Mouse (Mus musculus) lung, embryonic 16.5 days (tissue): Measurements from ENCODE around the gene Hist1h2be. TPM values are rescaled to one million over a fixed set of nuclear protein-coding genes. Genes with fewer than 3 reads are reported as not detected.
"Not testable (repeated sequence)": the region's sequence is repeated elsewhere in the genome, so short reads cannot be mapped to it uniquely, and the experiment has no call there.

Experiments
- ATAC-seq: fragments of 200-750 bp; cut with Nextera tagmentation; 2 replicates; pipeline ENCODE4 v1.8.0; 2017; ENCODE audit warnings: low read depth, mild to moderate bottlenecking, moderate library complexity
- H3K27ac ChIP-seq: fragments of 300-500 bp; sonication (generic); 2 replicates; pipeline ENCODE4 v1.5.1; 2014; ENCODE audit warnings: mild to moderate bottlenecking, control low read depth, low read length
- H3K27me3 ChIP-seq: fragments of 300-500 bp; sonication (generic); 2 replicates; pipeline ENCODE4 v1.6.1; 2014; ENCODE audit warnings: low read depth, low read length, mixed read lengths; ENCODE audit not compliant: control insufficient read depth, insufficient read depth
- H3K36me3 ChIP-seq: fragments of 300-500 bp; sonication (generic); 2 replicates; pipeline ENCODE4 v1.6.1; 2014; ENCODE audit warnings: low read length; ENCODE audit not compliant: control insufficient read depth, insufficient read depth
- H3K4me1 ChIP-seq: fragments of 300-500 bp; sonication (generic); replicated peaks from 2 replicates; pipeline ENCODE4 v1.6.1; 2014; ENCODE audit warnings: low read length, mixed read lengths; ENCODE audit not compliant: control insufficient read depth, insufficient read depth
- H3K4me2 ChIP-seq: fragments of 300-500 bp; sonication (generic); 2 replicates; pipeline ENCODE4 v1.6.1; 2014; ENCODE audit warnings: low read depth, low read length, control low read depth
- H3K4me3 ChIP-seq: fragments of 300-500 bp; sonication (generic); 2 replicates; pipeline ENCODE4 v1.5.1; 2014; ENCODE audit warnings: mild to moderate bottlenecking, low read length, control low read depth
- H3K9ac ChIP-seq: fragments of 300-500 bp; sonication (generic); 2 replicates; pipeline ENCODE4 v1.6.1; 2014; ENCODE audit warnings: low read length, control low read depth
- H3K9me3 ChIP-seq: fragments of 300-500 bp; sonication (generic); 2 replicates; pipeline ENCODE4 v1.6.1; 2016; ENCODE audit warnings: low read length; ENCODE audit not compliant: control insufficient read depth
- WGBS: fragments of 180-500 bp; shearing (Covaris S2); extraction: QIAGEN DNeasy Blood & Tissue Kit; methylation state at CpG from one replicate; pipeline ENCODE4 v1.1.7; 2014; 5-methylcytosine and 5-hydroxymethylcytosine counted together
- polyA plus RNA-seq: library from polyadenylated mRNA; unstranded; fragments of >200 nt; fragmentation: Nextera tagmentation; extraction: Ambion mirVana; gene quantifications from 2 replicates; pipeline ENCODE4 v1.2.1, GENCODE M21; 2015

The Hist1h2be gene
- polyA plus RNA-seq, 1 experiment from 2014 or later = 3.3 TPM

DNA sequence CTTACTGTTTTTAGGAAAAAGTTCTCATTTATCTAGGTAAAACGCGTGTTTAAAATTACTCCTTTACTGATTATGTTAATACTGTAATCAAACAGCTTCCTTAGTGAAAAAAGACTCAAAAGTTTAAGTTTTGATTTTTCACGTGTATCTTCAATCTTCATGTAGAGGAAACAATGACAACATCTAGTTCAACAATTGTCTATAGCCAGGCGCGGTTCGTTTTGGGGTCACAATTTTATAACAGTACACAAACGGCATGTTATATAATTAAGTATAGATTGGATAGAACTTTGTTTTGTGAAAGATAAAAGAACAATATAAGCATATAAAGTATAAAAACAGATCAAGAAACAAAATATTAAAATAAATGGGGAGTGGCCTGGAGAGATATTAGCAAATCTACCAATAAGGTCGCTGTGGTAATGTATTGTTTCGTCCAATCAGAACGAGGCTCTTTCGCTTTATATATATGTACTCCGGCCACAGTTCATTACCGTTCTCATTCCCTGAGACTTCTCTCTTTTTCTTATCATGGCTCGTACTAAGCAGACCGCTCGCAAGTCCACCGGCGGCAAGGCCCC is 45.6 kb downstream of the Hist1h2be start, which contains the start of gene Hist1h3d:
Gene Hist1h3d, plus strand, starts transcription at position 493 of the 581 bp plus-strand sequence.
- Histone ChIP-seq H3K4me2 (peak within 1 kb of the TSS; percentile 72), H3K36me3 (no peaks in the 10 kb centered on the region), H3K4me1 (peaks cover 6% of the 10 kb centered on the region; the same call in 1 of the 2 replicates), H3K9ac (peak within 1 kb of the TSS; percentile 75), H3K27ac (peak within 1 kb of the TSS; percentile 91), H3K9me3 (no peaks in the 10 kb centered on the region), H3K4me3 (peak within 1 kb of the TSS; percentile 58), H3K27me3 (no peaks in the 10 kb centered on the region)
- WGBS = under 1% methylated on average over 18 of the region's 18 CpGs
- peak; percentile 55 for ATAC-seq

GRCm38 (mm10) chr13:23574546-23575170 is 46.3 kb downstream of the Hist1h2be start:
- H3K9me3 ChIP-seq, H3K27me3 ChIP-seq, H3K4me1 ChIP-seq, H3K36me3 ChIP-seq: not testable (repeated sequence)
- H3K4me3 ChIP-seq = peak overlapping the region; percentile 37
- peak overlapping the region; percentile 55 for H3K4me2 ChIP-seq
- H3K27ac ChIP-seq = peak overlapping the region; percentile 91
- ATAC-seq = peak; percentile 0; the same call in 1 of the 2 replicates
- whole genome bisulfite sequencing = 2% methylated on average over 4 of the region's 39 CpGs
- H3K9ac ChIP-seq = peak overlapping the region; percentile 53; the same call in 1 of the 2 replicates

- 0% methylated on average over 27 of the region's 42 CpGs for WGBS
- H3K9me3 ChIP-seq, H3K27me3 ChIP-seq, H3K4me1 ChIP-seq, H3K36me3 ChIP-seq: not testable (repeated sequence)
- Histone ChIP-seq H3K4me3 (peak within 1 kb of the TSS; percentile 52), H3K4me2 (peak within 1 kb of the TSS; percentile 85), H3K9ac (peak within 1 kb of the TSS; percentile 70), H3K27ac (peak within 1 kb of the TSS; percentile 91)
- peak; percentile 89 for ATAC-seq
These were observed 46.9 kb downstream of the Hist1h2be start, which contains the start of the genes Hist1h2bf and Hist1h2ad for GRCm38 (mm10) chr13:23573898-23574524. Gene Hist1h2bf, minus strand, starts transcription at chr13:23574196. Gene Hist1h2ad, plus strand, starts transcription at chr13:23574381.

DNA sequence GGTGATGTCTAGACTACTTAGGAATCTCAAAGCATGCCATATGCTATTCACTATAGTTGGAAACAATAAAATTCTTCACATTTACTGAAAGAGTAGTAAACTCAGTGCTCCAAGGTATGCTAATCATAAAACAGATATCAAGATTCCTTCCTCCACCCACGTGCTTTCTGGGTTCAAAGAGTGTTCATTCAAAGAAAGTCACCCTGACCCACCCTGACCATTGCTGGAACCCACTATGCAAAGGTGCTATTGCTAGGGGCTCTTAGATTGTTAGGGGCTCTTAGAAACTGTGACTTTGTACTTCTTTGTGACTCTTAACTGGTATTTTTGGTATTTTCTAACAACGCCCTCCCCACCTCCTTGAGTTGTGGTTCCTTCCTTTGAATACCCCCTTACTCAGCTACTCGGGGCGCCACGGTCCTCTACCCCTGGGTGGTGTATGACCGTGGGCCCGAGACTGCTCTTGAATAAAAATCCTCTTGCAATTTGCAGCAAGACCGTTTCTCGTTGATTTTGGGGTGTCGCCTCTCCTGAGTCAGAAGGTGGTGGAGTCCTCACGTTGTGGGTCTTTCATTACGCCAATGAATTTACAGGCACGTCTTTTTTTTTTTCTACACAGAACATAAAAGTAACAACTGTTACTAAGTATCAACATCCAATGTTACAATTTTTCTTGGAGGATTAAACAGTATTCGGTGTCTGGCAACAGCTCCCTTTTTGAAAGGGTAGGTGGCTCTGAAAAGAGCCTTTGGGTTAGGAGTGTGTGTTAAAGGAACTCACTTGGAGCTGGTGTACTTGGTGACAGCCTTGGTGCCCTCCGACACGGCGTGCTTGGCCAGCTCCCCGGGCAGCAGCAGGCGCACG is 47.7 kb downstream of the Hist1h2be start:
- Histone ChIP-seq H3K27ac (peak overlapping the region; percentile 91), H3K4me2 (peak overlapping the region; percentile 85), H3K4me3 (peak overlapping the region; percentile 52), H3K9ac (peak overlapping the region; percentile 70)
- WGBS = 3% methylated on average over 17 of the region's 20 CpGs
- H3K4me1 ChIP-seq, H3K9me3 ChIP-seq, ATAC-seq, H3K27me3 ChIP-seq, H3K36me3 ChIP-seq: not testable (repeated sequence)

DNA sequence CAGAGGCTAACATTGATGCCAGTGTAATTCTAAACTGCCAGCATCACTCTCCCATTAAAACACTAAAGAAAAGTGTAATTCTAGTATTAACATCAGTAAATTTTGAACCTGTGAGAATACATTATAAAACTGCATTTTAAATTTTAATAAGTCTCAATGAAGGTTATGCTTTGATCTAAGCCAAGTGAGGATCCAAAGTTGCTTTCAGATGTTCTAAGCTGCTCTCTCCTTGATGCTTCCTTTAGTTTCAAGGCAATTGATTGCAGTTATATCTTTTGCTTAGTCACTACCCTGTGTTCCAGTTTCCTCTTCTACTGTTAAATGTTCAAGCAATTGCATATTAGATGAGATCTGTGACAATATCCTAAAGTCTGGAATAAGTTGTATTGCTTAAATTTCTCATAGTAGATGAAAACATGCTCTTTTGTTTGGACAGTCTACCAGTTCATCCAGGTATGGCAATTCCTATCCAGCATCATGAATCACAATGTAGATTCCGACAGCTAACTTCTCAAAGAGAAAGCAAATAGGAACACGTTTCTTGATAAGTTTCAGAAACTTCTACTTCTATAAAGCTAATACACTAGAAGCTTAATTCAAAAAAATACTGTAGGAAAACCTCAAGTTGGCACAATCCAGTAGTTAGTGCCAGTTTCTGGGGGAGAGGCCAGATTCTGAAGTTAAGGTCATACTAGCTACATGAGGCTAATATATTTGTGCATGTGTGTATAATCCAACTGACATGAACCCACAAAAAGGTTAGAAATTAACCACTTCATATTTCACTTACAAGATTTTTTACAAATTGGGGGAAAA is 48.5 kb downstream of the Hist1h2be start:
- Histone ChIP-seq H3K4me3 (peak overlapping the region; percentile 52), H3K4me2 (peak overlapping the region; percentile 85), H3K36me3 (no peaks in the 10 kb centered on the region), H3K27ac (peak overlapping the region; percentile 98), H3K9ac (peak overlapping the region; percentile 70), H3K4me1 (peaks cover 8% of the 10 kb centered on the region; the same call in 1 of the 2 replicates), H3K9me3 (no peaks in the 10 kb centered on the region), H3K27me3 (no peaks in the 10 kb centered on the region)
- 15% methylated on average over 2 of the region's 2 CpGs for WGBS
- no peak for ATAC-seq

GRCm38 (mm10) chr13:23571504-23572217 is 49.3 kb downstream of the Hist1h2be start:
- not testable (repeated sequence) for ATAC-seq, H3K27me3 ChIP-seq, H3K9me3 ChIP-seq, H3K36me3 ChIP-seq, H3K4me1 ChIP-seq
- peak overlapping the region; percentile 70 for H3K9ac ChIP-seq
- H3K4me3 ChIP-seq = peak overlapping the region; percentile 52
- H3K4me2 ChIP-seq = peak overlapping the region; percentile 85
- 0% methylated on average over 11 of the region's 34 CpGs for WGBS
- peak overlapping the region; percentile 98 for H3K27ac ChIP-seq

DNA sequence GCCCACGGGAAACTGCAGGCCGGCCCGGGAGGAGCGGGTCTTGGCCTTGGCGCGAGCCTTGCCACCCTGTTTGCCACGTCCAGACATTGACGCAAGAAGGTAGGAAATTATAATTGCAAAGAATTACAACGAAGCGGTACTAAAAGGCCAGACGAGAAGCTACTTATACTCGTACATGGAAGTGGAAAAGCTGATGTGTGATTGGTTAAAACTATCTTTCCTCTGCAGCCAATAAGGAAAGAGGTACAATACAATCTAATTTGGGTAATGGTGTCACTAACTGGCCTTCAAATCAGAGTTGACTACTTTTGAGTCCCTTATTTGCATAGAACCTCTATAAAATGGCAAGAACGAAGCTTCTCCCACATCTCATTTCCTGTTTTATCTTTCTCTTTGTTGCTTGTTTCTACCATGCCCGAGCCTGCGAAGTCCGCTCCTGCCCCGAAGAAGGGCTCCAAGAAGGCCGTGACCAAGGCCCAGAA is 49.9 kb downstream of the Hist1h2be start, which contains the start of the genes Hist1h2ae and Hist1h2bg:
Gene Hist1h2ae, minus strand, starts transcription at position 199 of the 482 bp plus-strand sequence.
Gene Hist1h2bg, plus strand, starts transcription at position 375 of the 482 bp plus-strand sequence.
- ATAC-seq = peak; percentile 89
- Histone ChIP-seq H3K9ac (peak within 1 kb of the TSS; percentile 70), H3K4me3 (peak within 1 kb of the TSS; percentile 52), H3K36me3 (no peaks in the 10 kb centered on the region), H3K27me3 (no peaks in the 10 kb centered on the region), H3K4me1 (peaks cover 2% of the 10 kb centered on the region; the same call in 1 of the 2 replicates), H3K4me2 (peak within 1 kb of the TSS; percentile 85), H3K27ac (peak within 1 kb of the TSS; percentile 98), H3K9me3 (no peaks in the 10 kb centered on the region)
- WGBS = under 1% methylated on average over 18 of the region's 18 CpGs
